Mouse (Mus musculus) stomach, postnatal 0 days (tissue): Measurements from ENCODE around the gene Tepsin. TPM values are rescaled to one million over a fixed set of nuclear protein-coding genes. Genes with fewer than 3 reads are reported as not detected.

Source experiments
- ATAC-seq: fragments of 200-750 bp; cut with Nextera tagmentation; 2 replicates; pipeline ENCODE4 v1.8.0; 2017; ENCODE audit not compliant: low FRiP score, low TSS enrichment
- DNase-seq: peaks from one replicate; pipeline ENCODE4 v3.0.0-alpha.2; 2016; ENCODE audit warnings: low spot score
- H3K27ac ChIP-seq: fragments of 300-500 bp; sonication (generic); replicated peaks from 2 replicates; pipeline ENCODE4 v1.5.1; 2014; ENCODE audit warnings: mild to moderate bottlenecking, control low read depth
- H3K27me3 ChIP-seq: fragments of 300-500 bp; sonication (generic); 2 replicates; pipeline ENCODE4 v1.6.1; 2014; ENCODE audit warnings: low read length; ENCODE audit not compliant: control insufficient read depth, insufficient read depth
- H3K36me3 ChIP-seq: fragments of 300-500 bp; sonication (generic); 2 replicates; pipeline ENCODE4 v1.6.1; 2014; ENCODE audit warnings: low read length, mixed read lengths; ENCODE audit not compliant: control insufficient read depth, insufficient read depth
- H3K4me1 ChIP-seq: fragments of 300-500 bp; sonication (generic); replicated peaks from 2 replicates; pipeline ENCODE4 v1.6.1; 2014; ENCODE audit warnings: antibody characterized with exemption; ENCODE audit not compliant: control insufficient read depth, insufficient read depth
- H3K4me2 ChIP-seq: fragments of 300-500 bp; sonication (generic); replicated peaks from 2 replicates; pipeline ENCODE4 v1.6.1; 2014; ENCODE audit warnings: low read depth, mild to moderate bottlenecking, control low read depth, moderate library complexity
- H3K4me3 ChIP-seq: fragments of 300-500 bp; sonication (generic); 2 replicates; pipeline ENCODE4 v1.5.1; 2014; ENCODE audit warnings: low read depth, low read length, control low read depth
- H3K9ac ChIP-seq: fragments of 300-500 bp; sonication (generic); 2 replicates; pipeline ENCODE4 v1.6.1; 2014; ENCODE audit warnings: mild to moderate bottlenecking, low read length, control low read depth, mixed read lengths
- H3K9me3 ChIP-seq: fragments of 300-500 bp; sonication (generic); 2 replicates; pipeline ENCODE4 v1.6.1; 2016; ENCODE audit warnings: low read length; ENCODE audit not compliant: control insufficient read depth
- CTCF ChIP-seq: IDR thresholded peaks from 2 replicates; pipeline ENCODE4 v1.5.1; 2016; ENCODE audit warnings: antibody characterized with exemption, low read depth, mild to moderate bottlenecking, moderate library complexity
- EP300 ChIP-seq: optimal IDR thresholded peaks from 2 replicates; pipeline ENCODE3; 2016; ENCODE audit warnings: antibody characterized with exemption
- WGBS: fragments of 180-500 bp; shearing (Covaris S2); extraction: QIAGEN DNeasy Blood & Tissue Kit; methylation state at CpG from one replicate; pipeline ENCODE4 v1.1.7; 2014; 5-methylcytosine and 5-hydroxymethylcytosine counted together
- polyA plus RNA-seq: library from polyadenylated mRNA; unstranded; fragments of >200 nt; fragmentation: Nextera tagmentation; extraction: Ambion mirVana; gene quantifications from 2 replicates; pipeline ENCODE4 v1.2.1, GENCODE M21; 2015

Tepsin gene
- polyA plus RNA-seq, 1 experiment from 2014 or later, result 8.3 TPM

DNA sequence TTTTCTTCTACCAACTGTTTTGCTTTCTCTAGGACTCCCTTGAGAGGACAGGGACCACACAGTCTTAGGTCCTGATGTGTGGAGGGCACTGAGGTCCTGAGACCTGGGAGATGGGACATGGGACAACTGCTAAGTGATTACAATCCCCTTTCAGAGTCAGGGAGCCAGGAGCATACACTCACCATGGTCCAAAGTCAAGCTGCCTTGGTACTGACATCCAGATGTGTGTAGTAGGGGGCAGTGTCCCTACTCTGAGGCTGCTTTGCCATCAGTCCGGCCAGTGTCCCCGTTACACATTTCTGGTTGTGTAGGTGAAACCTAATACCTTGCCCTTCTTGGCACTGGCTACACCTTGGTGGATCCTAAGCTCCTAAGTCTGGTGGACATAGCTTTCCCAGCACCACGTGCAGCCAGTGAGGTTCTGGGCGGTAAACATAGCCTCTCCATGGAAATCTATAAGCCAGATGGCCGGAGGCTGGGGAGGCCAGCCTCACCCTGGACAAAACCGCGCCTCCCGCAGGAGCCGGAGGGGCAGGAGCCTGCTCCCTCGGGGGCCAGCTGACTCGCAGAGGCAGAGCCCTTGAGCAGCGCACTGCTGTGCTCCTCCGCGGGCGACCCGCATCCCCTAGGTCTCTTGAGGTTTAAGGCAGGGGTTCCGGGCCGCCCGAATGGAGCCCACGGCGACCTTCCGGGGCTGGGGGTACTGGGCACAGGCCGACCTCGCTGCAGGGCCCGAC, 12.5 kb downstream of the Tepsin start:
- peak overlapping the region; percentile 84 for H3K9ac ChIP-seq

DNA sequence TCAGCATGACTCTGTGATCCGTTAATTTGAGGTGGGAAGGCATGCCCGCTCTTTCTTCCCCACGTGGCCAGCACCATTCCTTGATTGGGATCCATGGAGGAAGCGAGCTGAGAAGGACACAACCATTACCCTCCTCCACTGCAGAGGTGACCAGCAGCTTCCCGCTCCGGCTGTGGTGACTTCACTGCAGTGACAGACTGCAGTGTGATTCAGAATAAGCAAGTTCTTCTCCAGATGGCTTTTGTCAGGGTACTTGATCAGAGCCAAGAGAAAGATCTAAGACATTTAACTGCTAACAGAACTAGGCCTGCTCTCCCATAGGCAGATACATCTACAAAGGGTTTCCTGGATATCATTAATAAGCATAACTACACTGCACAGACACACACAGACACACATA, 18.2 kb downstream of the Tepsin start:
- peaks cover 13% of the 10 kb centered on the region; the same call in 1 of the 2 replicates for H3K36me3 ChIP-seq
- no peak overlapping the region for H3K4me3 ChIP-seq
- H3K9me3 ChIP-seq, result no peaks in the 10 kb centered on the region
- H3K27me3 ChIP-seq, result no peaks in the 10 kb centered on the region
- H3K4me2 ChIP-seq, result no peak overlapping the region
- WGBS, result 70% methylated on average over 6 of the region's 6 CpGs
- H3K9ac ChIP-seq, result no peak overlapping the region
- DNase-seq (no peak), ATAC-seq (no peak)
- H3K27ac ChIP-seq, result no peak overlapping the region
- no peaks in the 10 kb centered on the region for H3K4me1 ChIP-seq
- TF ChIP-seq CTCF (no peak), EP300 (no peak)

More for the DNA sequence above, 12.5 kb downstream of the Tepsin start:
- H3K36me3 ChIP-seq, result 0 out of 2 replicates have a peak, but pooled peaks cover under 1% of the 10 kb centered on the region
- peak overlapping the region; percentile 98 for H3K4me2 ChIP-seq
- TF ChIP-seq CTCF (no peak), EP300 (no peak)
- no peaks in the 10 kb centered on the region for H3K4me1 ChIP-seq
- H3K27me3 ChIP-seq, result no peaks in the 10 kb centered on the region
- DNase-seq (peak; percentile 65), ATAC-seq (peak; percentile 39)
- peak overlapping the region; percentile 89 for H3K4me3 ChIP-seq
- H3K9me3 ChIP-seq, result no peaks in the 10 kb centered on the region
- WGBS, result under 1% methylated on average over 25 of the region's 25 CpGs
- H3K27ac ChIP-seq, result peak overlapping the region; percentile 65; the same call in 1 of the 2 replicates

GRCm38 (mm10) chr11:120076191-120076590, 22.3 kb downstream of the Tepsin start:
- Histone ChIP-seq H3K27ac (no peak overlapping the region), H3K4me3 (no peak overlapping the region), H3K27me3 (no peaks in the 10 kb centered on the region), H3K9ac (no peak overlapping the region), H3K9me3 (no peaks in the 10 kb centered on the region), H3K4me1 (no peaks in the 10 kb centered on the region), H3K36me3 (peaks cover 19% of the 10 kb centered on the region), H3K4me2 (no peak overlapping the region)
- 74% methylated on average over 3 of the region's 3 CpGs for WGBS
- DNase-seq (no peak), ATAC-seq (no peak)
- TF ChIP-seq CTCF (no peak), EP300 (no peak)

DNA sequence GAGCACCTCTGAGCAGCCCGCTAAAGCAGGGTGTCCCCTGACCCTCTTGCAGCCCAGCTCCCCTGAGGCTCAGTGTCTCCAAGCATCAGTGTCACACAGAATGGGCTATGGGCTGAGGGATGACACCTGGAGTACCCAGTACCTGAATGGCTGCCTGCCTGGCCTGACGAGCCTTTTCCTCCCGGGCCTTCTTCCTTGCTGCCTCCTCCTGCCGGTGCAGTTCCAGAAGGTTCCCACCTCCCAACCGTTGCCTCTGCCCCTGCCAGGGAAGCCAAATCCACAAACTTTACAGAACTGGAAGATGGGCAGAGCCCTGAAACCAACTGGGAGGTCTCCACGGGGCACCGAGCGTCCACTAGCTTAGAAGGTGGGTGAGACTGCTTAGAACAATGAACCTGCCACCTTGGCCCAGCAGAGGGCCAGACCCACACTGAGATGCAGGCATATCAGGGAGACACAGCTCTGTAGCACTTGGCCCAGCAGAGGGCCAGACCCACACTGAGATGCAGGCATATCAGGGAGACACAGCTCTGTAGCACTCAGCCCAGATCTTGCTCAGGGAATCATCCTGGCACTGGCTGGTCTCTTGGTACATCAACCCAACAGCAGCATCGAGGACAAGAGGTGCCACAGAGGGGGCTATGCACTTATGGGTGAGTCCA, 25.4 kb downstream of the Tepsin start:
- Histone ChIP-seq H3K9ac (no peak overlapping the region), H3K27ac (no peak overlapping the region), H3K27me3 (no peaks in the 10 kb centered on the region), H3K4me2 (no peak overlapping the region), H3K4me1 (no peaks in the 10 kb centered on the region), H3K36me3 (peaks cover 27% of the 10 kb centered on the region), H3K4me3 (no peak overlapping the region), H3K9me3 (no peaks in the 10 kb centered on the region)
- WGBS, result 89% methylated on average over 9 of the region's 9 CpGs
- peak; percentile 45; the same call in 1 of the 2 replicates for ATAC-seq
- TF ChIP-seq EP300 (no peak), CTCF (peak; percentile 59)
- no peak for DNase-seq

- no peak overlapping the region for H3K27ac ChIP-seq
- no peak overlapping the region for H3K4me2 ChIP-seq
- ATAC-seq (no peak), DNase-seq (no peak)
- H3K36me3 ChIP-seq, result peaks cover 27% of the 10 kb centered on the region
- H3K9me3 ChIP-seq, result no peaks in the 10 kb centered on the region
- no peaks in the 10 kb centered on the region for H3K27me3 ChIP-seq
- H3K9ac ChIP-seq, result no peak overlapping the region
- no peak overlapping the region for H3K4me3 ChIP-seq
- no peaks in the 10 kb centered on the region for H3K4me1 ChIP-seq
- no peak for TF ChIP-seq CTCF
- 82% methylated on average over 7 of the region's 7 CpGs for WGBS
Measured at GRCm38 (mm10) chr11:120071731-120072320, 26.7 kb downstream of the Tepsin start.
